Mouse (Mus musculus): Measurements from ENCODE around the gene Mturn. TPM values are rescaled to one million over a fixed set of nuclear protein-coding genes. Genes with fewer than 3 reads are reported as not detected.
A peak's percentile ranks its signal among the peaks of the same experiment; 100 is the strongest.

Mturn gene
- polyA plus RNA-seq, 1 experiment from 2014 or later: 8.2 TPM

GRCm38 (mm10) chr6:54718779-54719685, 37.6 kb downstream of the Mturn start:
- no peaks in the 10 kb centered on the region for H3K9me3 ChIP-seq
- peaks cover 6% of the 10 kb centered on the region; the same call in 1 of the 2 replicates for H3K4me1 ChIP-seq
- no peaks in the 10 kb centered on the region for H3K27me3 ChIP-seq (replicated peaks)
- H3K4me2 ChIP-seq: no peak overlapping the region
- H3K36me3 ChIP-seq: no peaks in the 10 kb centered on the region
- H3K27ac ChIP-seq: no peak overlapping the region
- no peak for ATAC-seq (ENCODE audit: insufficient read depth, low FRiP score, low read depth)
- H3K4me3 ChIP-seq (replicated peaks): no peak overlapping the region
- H3K9ac ChIP-seq: no peak overlapping the region
- WGBS: 72% methylated on average over 15 of the region's 15 CpGs

- no peak overlapping the region for H3K4me2 ChIP-seq
- H3K27me3 ChIP-seq (replicated peaks): no peaks in the 10 kb centered on the region
- H3K9me3 ChIP-seq: no peaks in the 10 kb centered on the region
- ATAC-seq (ENCODE audit: insufficient read depth, low FRiP score, low read depth): no peak; the same call in 1 of the 2 replicates
- no peaks in the 10 kb centered on the region for H3K36me3 ChIP-seq
- WGBS: 35% methylated on average over 13 of the region's 14 CpGs
- H3K4me3 ChIP-seq (replicated peaks): no peak overlapping the region
- no peak overlapping the region for H3K27ac ChIP-seq
- peaks cover 6% of the 10 kb centered on the region; the same call in 1 of the 2 replicates for H3K4me1 ChIP-seq
- no peak overlapping the region for H3K9ac ChIP-seq
Measured at GRCm38 (mm10) chr6:54719686-54720310, 38.4 kb downstream of the Mturn start.

GRCm38 (mm10) chr6:54720512-54721251, 39.3 kb downstream of the Mturn start:
- no peak overlapping the region for H3K4me3 ChIP-seq (replicated peaks)
- no peaks in the 10 kb centered on the region for H3K36me3 ChIP-seq
- no peak for ATAC-seq (ENCODE audit: insufficient read depth, low FRiP score, low read depth)
- peaks cover 6% of the 10 kb centered on the region; the same call in 1 of the 2 replicates for H3K4me1 ChIP-seq
- H3K27ac ChIP-seq: no peak overlapping the region
- H3K9ac ChIP-seq: no peak overlapping the region
- no peaks in the 10 kb centered on the region for H3K9me3 ChIP-seq
- H3K4me2 ChIP-seq: no peak overlapping the region
- 86% methylated on average over 9 of the region's 9 CpGs for WGBS
- no peaks in the 10 kb centered on the region for H3K27me3 ChIP-seq (replicated peaks)

- Histone ChIP-seq H3K4me3 (replicated peaks) (no peak overlapping the region), H3K27me3 (replicated peaks) (no peaks in the 10 kb centered on the region), H3K4me1 (peaks cover 6% of the 10 kb centered on the region; the same call in 1 of the 2 replicates), H3K9me3 (no peaks in the 10 kb centered on the region), H3K27ac (no peak overlapping the region), H3K36me3 (no peaks in the 10 kb centered on the region), H3K9ac (no peak overlapping the region), H3K4me2 (no peak overlapping the region)
- no peak for ATAC-seq (ENCODE audit: insufficient read depth, low FRiP score, low read depth)
- 95% methylated on average over 4 of the region's 4 CpGs for WGBS
Measured at GRCm38 (mm10) chr6:54721252-54721635, 39.8 kb downstream of the Mturn start.

- 91% methylated on average over 6 of the region's 6 CpGs for WGBS
- ATAC-seq (ENCODE audit: insufficient read depth, low FRiP score, low read depth): no peak
- H3K9me3 ChIP-seq: no peaks in the 10 kb centered on the region
- H3K9ac ChIP-seq: no peak overlapping the region
- H3K27me3 ChIP-seq (replicated peaks): no peaks in the 10 kb centered on the region
- no peak overlapping the region for H3K4me3 ChIP-seq (replicated peaks)
- H3K36me3 ChIP-seq: no peaks in the 10 kb centered on the region
- H3K4me2 ChIP-seq: no peak overlapping the region
- no peak overlapping the region for H3K27ac ChIP-seq
- H3K4me1 ChIP-seq: no peaks in the 10 kb centered on the region
Measured at GRCm38 (mm10) chr6:54726309-54726708, 44.9 kb downstream of the Mturn start.

GRCm38 (mm10) chr6:54726796-54727195, 45.4 kb downstream of the Mturn start:
- H3K9ac ChIP-seq: no peak overlapping the region
- H3K27ac ChIP-seq: no peak overlapping the region
- no peaks in the 10 kb centered on the region for H3K9me3 ChIP-seq
- WGBS: 84% methylated on average over 6 of the region's 6 CpGs
- H3K4me1 ChIP-seq: no peaks in the 10 kb centered on the region
- no peak overlapping the region for H3K4me2 ChIP-seq
- no peaks in the 10 kb centered on the region for H3K27me3 ChIP-seq (replicated peaks)
- H3K36me3 ChIP-seq: no peaks in the 10 kb centered on the region
- H3K4me3 ChIP-seq (replicated peaks): no peak overlapping the region
- ATAC-seq (ENCODE audit: insufficient read depth, low FRiP score, low read depth): no peak

GRCm38 (mm10) chr6:54727416-54727815, 46.0 kb downstream of the Mturn start:
- 83% methylated on average over 5 of the region's 5 CpGs for WGBS
- no peak overlapping the region for H3K9ac ChIP-seq
- no peak overlapping the region for H3K27ac ChIP-seq
- no peak overlapping the region for H3K4me3 ChIP-seq (replicated peaks)
- H3K4me2 ChIP-seq: no peak overlapping the region
- no peaks in the 10 kb centered on the region for H3K9me3 ChIP-seq
- no peak for ATAC-seq (ENCODE audit: insufficient read depth, low FRiP score, low read depth)
- H3K27me3 ChIP-seq (replicated peaks): no peaks in the 10 kb centered on the region
- H3K4me1 ChIP-seq: no peaks in the 10 kb centered on the region
- H3K36me3 ChIP-seq: no peaks in the 10 kb centered on the region

- no peaks in the 10 kb centered on the region for H3K36me3 ChIP-seq
- H3K27ac ChIP-seq: no peak overlapping the region
- H3K27me3 ChIP-seq (replicated peaks): no peaks in the 10 kb centered on the region
- 77% methylated on average over 2 of the region's 2 CpGs for WGBS
- no peaks in the 10 kb centered on the region for H3K4me1 ChIP-seq
- no peak overlapping the region for H3K4me2 ChIP-seq
- H3K4me3 ChIP-seq (replicated peaks): no peak overlapping the region
- no peaks in the 10 kb centered on the region for H3K9me3 ChIP-seq
- ATAC-seq (ENCODE audit: insufficient read depth, low FRiP score, low read depth): 0 out of 2 replicates have a peak, but pooled peaks have one; percentile 10
- no peak overlapping the region for H3K9ac ChIP-seq
Measured at GRCm38 (mm10) chr6:54729451-54730105, 48.2 kb downstream of the Mturn start.

GRCm38 (mm10) chr6:54731726-54732125, 50.3 kb downstream of the Mturn start:
- WGBS: 63% methylated on average over 3 of the region's 3 CpGs
- no peaks in the 10 kb centered on the region for H3K9me3 ChIP-seq
- H3K36me3 ChIP-seq: no peaks in the 10 kb centered on the region
- H3K4me1 ChIP-seq: no peaks in the 10 kb centered on the region
- H3K4me2 ChIP-seq: no peak overlapping the region
- H3K27me3 ChIP-seq (replicated peaks): no peaks in the 10 kb centered on the region
- H3K27ac ChIP-seq: no peak overlapping the region
- no peak overlapping the region for H3K9ac ChIP-seq
- H3K4me3 ChIP-seq (replicated peaks): no peak overlapping the region
- ATAC-seq (ENCODE audit: insufficient read depth, low FRiP score, low read depth): no peak

- Histone ChIP-seq H3K4me1 (no peaks in the 10 kb centered on the region), H3K4me3 (replicated peaks) (no peak overlapping the region), H3K36me3 (no peaks in the 10 kb centered on the region), H3K27ac (no peak overlapping the region), H3K4me2 (no peak overlapping the region), H3K9ac (no peak overlapping the region), H3K9me3 (no peaks in the 10 kb centered on the region), H3K27me3 (replicated peaks) (no peaks in the 10 kb centered on the region)
- ATAC-seq (ENCODE audit: insufficient read depth, low FRiP score, low read depth): no peak
- WGBS: 48% methylated on average over 7 of the region's 7 CpGs
Measured at GRCm38 (mm10) chr6:54732721-54733120, 51.3 kb downstream of the Mturn start.

GRCm38 (mm10) chr6:54736126-54736525, 54.7 kb downstream of the Mturn start:
- Histone ChIP-seq H3K4me1 (no peaks in the 10 kb centered on the region), H3K9me3 (no peaks in the 10 kb centered on the region), H3K9ac (no peak overlapping the region), H3K4me2 (no peak overlapping the region), H3K27ac (no peak overlapping the region), H3K36me3 (no peaks in the 10 kb centered on the region), H3K27me3 (replicated peaks) (no peaks in the 10 kb centered on the region), H3K4me3 (replicated peaks) (no peak overlapping the region)
- ATAC-seq (ENCODE audit: insufficient read depth, low FRiP score, low read depth): no peak
- 72% methylated on average over 9 of the region's 9 CpGs for WGBS
